Mouse (Mus musculus) frontal cortex, adult 2 months (tissue): ENCODE data around the gene Tm2d1. TPM values are rescaled to one million over a fixed set of nuclear protein-coding genes. Genes with fewer than 3 reads are reported as not detected.
"Not testable (repeated sequence)": the region's sequence is repeated elsewhere in the genome, so short reads cannot be mapped to it uniquely, and the experiment has no call there.

Experiments
- DNase-seq, 2 experiments: peaks; one replicate each; pipeline ENCODE4 v3.0.0; 2022; ENCODE audit warnings: low spot score in 1 of 2; ENCODE audit errors: extremely low spot score in 1 of 2
- polyA plus RNA-seq: library from polyadenylated mRNA; depleted of rRNA; stranded (reverse); fragments of >200 nt; gene quantifications from 2 replicates; pipeline ENCODE4 v1.2.3, GENCODE M21; 2012; rRNA removed

Tm2d1 gene
- polyA plus RNA-seq = 56.2 and 59.9 TPM in 2 replicates

DNA sequence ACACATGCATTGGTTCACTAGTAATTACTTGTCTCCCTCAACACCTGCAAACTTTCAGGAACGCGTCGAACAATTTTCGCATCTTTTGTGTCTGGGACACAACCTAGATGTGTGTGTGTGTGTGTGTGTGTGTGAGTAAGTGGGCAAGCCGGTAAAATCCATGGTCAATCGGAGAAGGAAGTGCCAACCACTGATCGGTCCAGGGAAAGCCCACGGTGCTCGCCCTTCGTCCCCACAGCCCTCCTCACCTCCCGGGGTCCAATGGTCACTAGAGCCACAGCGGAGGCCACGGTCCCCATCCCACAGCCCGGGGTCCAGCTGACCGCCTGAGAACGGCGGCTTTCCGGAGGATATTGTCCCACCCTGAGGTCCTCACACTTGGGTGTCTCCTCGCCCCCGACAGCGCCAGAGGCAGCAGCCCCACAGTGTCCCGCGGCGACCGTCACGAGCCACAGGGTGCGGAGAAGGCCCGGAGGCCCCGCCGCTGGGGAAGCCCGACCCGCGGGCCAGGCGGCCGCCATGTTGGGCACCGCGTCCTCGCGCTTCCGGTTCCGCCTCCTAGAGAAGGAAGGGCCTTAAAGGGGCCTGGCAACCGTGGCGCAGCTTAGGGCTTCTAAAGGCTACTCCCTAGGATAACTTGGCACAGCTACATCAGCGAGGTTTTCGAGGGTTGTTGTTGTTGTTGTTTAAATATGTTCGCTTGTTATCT lies at the start of gene Tm2d1:
Gene Tm2d1 (minus strand): TSS at position 591 of the 709 bp plus-strand sequence.
- DNase-seq = peak; percentile 55 to 84

DNA sequence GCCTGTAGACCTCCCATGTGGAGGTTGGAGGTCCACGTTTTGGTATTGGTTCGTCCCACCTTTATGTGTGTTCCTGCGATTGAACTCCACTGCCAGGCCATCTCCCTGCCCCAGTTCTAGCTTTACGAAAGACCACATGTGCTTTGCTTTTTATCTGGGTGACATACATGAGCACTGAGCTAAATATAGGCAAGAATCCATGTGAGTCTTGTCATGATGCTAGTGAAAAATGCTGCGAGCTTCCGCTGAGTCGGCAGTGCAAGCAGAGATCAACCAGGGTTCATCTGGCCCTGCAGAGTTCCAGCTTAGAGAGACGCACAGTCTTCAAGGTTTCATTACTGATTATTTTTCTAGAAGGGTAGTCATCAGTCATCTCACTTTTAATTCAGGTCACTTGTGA lies 45.3 kb upstream of the Tm2d1 start:
- DNase-seq = no peak

DNA sequence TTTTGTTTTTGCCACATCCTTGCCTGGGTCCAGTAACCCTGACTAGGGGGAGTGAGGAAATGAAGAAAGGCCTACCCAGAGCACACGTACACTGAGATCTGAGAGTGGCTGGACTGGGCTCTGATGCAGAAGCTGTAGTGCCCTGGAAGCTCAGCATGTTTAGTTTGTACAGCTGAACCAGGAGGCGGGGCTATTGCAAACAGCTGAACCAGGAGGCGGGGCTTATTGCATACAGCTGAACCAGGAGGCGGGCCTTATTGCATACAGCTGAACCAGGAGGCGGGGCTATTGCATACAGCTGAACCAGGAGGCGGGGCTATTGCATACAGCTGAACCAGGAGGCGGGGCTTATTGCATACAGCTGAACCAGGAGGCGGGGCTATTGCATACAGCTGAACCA lies 32.0 kb upstream of the Tm2d1 start:
- DNase-seq = not testable (repeated sequence)

DNA sequence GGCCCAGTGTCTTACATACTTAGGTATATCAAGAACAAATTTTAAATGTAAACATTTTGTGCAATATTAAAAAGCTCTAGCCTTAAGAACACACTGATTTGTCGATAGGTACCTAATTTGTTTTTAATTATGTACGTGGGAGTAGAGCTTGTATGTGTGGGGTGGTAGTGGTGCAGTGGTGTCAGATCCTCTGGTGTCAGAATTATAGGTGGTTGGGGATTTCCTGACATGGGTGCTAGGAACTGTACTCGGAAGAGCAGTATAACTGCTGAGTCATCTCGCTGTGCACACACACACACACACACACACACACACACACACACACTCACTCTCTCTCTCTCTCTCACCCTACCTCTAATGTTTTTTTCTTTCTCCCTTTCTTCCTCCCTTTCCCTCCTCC lies 25.3 kb upstream of the Tm2d1 start:
- no peak for DNase-seq

DNA sequence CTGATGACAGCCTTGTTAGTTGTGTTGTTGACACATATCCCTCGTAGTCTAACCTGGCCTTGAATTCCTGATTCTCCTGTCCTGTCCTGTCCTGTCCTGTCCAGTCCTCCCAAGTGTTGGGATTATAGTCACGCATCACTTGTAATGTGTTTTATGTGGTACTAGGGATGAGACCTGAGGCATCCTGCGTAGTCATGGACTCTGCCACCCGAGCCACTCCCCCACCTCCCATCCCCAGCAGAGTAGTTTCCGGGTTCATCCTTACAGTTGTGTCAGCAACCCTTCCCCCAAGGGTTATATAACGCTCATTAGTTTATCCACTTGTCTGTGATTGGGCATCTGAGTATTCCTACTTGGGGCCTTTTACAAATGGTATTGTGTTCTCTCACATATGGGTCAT lies 21.3 kb upstream of the Tm2d1 start:
- DNase-seq = no peak

DNA sequence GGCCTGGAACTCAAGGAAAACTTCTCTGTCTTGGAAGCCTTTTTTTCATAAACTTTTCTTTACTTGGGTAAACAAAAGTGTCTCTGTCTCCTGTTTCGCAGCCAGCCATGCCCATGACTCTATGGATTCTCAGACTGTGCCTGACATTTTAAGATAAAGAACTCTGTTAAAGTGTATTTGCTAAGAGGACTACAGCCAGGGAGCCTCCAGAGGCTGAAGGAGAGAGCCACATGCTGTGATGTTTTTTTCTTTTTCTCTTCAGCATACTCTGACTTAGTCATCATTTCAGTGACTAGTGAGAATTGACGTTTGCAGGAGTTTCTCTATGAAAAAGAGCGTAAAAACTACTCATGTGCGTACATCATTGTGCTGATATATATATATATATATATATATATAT lies 20.4 kb upstream of the Tm2d1 start:
- DNase-seq = peak in 1 of 2 experiments; percentile 10

DNA sequence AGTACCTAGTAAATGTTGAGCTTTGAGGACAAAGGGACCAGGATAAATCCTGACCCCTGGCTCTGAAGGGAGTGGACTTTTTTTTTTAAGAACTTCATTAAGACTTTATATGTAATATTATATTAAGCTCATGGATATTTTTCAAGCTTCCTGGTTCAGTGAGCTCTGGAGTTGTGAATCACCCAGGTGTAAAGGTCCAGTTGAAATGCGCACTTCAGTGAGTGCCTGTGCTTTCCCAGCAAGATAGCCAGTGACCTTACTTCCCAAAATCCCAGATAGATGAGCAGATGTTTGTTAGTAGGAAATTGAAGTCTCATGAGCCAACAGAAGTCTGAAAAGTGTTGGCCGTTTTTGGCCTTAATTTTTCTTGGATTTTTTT lies 18.5 kb upstream of the Tm2d1 start:
- DNase-seq = no peak

DNA sequence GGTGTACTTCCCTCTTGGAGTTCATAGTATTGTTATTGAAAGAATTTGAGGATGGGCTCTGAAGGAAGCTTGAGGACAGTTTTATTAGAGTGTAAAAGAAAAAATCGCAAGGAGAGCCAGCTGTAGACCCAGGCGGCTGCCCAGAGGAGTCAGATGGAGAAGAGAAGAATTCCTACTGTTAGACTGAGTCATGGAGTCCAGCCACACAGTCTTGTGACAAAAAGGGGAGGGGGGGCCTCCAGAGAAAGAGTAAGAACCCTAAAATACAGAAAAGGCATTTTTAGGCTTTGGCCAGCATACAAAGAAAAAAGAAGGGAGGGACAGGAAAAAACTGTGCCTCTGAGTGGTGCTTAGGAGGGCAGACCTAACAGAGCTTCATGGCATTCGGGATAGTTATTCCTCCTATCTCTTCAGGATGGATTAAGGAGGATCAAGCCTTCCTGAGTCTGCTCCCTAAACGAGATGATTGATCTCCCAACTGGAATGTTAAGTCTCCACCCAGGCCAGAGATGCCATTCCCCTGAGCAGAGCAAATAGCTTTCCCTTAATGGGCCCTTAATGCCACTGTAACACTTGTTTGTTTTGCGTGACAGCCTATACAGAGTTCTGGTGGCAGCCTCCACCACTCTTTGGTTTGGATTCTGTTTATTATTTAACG lies 17.9 kb upstream of the Tm2d1 start:
- no peak for DNase-seq

DNA sequence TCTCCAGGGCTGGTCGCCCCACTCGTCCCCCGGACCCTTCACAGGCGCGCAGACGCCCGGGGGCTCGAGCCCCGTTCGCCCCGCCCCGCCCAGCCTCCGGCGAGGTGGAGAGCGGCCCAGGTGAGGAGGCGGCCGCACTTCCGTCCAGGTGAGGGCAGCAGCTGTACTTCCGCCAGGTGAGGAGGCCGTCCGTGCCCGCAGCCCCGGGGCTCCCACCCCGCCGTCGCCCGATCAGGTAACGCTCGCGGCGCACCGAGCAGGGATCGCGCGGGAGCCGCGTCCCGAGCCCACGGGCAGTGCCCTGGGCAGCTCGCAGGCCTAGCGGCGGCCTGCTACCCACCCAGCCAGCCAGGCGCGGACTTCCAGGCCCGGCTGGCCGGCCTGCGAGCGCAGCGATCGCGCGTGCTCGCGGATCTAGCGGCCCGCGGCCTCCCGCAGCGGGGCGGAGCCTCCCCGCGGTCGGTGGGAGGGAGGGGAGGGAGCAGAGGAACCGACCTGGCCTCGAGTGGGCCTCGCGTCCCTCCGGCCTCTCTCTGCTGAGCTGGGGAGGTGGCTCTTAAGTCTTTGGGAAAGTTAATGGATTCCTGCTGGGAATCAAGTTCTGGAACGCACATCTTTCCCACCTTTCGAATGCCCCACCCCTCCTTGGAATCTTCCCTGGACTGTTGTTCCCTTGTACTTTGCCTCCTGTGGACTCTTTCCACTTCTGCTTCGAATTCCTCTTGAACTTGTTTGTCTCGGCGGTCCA lies 12.8 kb upstream of the Tm2d1 start, which contains the start of gene Patj:
Gene Patj (plus strand): TSS at position 96 of the 748 bp plus-strand sequence.
- DNase-seq = peak in 1 of 2 experiments; percentile 50

DNA sequence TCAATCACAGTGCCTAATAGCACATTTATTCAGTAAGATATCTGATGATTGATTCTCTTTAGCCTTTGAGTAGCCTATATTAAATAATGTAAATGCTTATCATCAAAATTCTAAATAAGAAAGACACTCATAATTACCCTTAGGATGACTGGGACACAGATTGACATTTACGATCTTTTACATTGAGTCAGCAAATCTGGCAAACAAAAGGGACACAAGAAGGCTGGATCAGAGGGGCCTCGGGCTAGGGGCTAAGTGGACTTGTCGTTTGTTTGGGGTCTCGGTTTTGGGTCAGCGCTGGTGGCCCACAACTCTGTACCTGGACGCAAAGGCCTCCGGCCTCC lies 12.2 kb upstream of the Tm2d1 start:
- peak in 1 of 2 experiments; percentile 10 for DNase-seq

DNA sequence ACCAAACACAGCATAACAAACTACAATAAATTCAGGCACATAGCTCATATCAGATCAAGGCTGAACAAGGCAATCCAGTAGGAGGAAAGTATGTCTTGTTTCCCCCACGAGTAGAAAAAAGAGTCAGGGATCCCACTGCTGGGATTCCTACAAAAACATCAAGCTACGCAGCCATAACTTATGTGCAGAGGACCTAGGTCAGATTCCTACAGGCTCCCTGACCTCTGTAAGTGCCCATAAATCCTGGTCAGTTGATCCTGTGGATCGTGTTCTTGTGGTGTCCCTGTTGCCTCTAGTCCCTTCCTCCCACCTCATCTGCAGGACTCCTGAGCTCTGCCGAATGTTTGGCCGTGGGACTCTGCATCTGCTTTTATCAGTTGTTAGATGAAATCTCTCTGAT lies 1.9 kb upstream of the Tm2d1 start:
- DNase-seq = no peak

DNA sequence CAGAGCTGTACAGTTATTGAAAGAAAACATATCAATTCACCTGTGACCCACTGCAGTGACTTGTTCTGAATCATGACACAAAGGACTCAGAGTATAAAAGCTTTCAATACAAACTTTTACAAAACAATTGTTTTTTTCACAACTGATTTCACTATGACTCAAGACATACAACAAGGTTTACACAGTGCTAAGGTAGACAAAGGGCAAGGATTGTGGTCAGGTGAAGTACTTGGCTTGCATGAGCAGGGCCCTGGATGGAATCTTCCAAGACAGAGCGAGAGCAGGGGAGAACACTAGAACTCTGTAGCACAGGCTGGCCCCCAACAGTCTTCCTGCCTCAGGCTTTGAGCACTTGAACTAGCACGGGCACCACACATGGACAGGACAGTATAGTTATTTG lies 6.2 kb downstream of the Tm2d1 start:
- DNase-seq = no peak

DNA sequence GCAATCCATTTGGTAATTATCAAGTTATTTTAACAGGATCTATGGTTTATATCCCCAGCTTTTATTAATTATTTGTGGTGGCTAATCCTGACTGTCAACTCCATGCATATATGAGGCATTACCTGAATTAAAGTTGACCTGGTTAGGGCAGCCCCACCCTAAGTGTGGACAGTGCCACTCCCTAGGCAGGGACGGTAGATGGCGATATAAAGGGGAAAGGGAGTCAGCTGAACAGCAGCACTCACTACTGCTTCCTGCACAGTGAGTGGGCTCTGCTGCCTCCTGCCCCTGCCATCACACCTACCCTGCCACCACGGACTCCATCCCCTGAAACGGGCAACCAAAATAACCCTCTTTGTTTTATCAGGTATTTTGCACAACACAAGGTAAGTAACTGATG lies 7.7 kb downstream of the Tm2d1 start:
- no peak for DNase-seq

DNA sequence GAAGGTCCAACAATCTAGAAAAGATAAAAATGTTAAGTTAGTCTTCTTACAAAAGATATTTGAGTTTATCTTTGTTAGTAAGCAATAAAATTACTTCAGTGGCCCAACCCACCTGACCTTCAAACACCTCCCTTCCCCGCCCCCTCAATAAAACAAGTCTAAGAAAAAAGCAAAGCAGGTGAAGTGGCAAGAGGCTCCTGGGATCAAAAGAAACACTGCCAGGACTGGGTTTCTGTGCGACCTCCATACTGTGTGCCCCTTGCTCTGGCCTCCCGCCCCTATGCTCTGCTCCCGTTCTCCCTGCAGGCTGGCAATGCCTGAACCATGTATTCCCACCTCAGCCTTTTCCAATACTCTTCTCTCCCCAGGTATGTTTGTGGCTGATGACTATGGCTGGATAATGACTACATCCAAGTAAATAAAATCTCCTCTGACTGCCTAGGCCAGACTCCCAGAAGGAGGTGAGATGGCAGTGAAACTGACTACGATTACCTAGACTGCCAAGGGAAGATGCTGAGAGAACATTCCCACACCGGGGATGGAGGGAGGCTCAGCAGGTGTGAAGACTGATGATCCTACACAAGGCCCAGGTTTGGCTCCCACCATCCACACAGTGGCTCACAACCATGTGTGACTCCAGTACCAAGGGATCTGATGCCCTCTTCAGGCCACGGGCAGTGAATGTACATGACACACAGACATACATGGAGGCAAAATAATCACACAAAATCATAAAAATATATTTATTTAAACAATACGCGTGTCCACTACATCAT lies 24.9 kb downstream of the Tm2d1 start:
- no peak for DNase-seq

DNA sequence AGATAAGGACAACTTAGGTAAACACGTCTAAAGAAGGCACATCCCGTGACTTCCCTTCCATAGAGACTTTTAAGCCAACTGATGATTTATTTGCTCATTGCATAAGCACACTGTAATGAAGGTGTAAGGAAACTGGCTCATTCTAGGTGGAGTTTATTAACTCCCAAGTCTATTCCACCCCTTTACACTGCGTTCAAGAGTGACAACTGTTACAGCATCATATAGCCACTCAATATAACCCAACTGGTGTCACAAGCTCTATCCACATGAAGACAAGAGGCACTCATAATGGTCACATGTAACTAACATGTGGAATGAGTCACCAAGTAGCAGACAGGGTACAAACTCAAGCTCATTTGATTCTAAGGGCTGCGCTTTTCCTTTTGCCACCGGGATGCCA lies 34.5 kb downstream of the Tm2d1 start:
- no peak for DNase-seq

DNA sequence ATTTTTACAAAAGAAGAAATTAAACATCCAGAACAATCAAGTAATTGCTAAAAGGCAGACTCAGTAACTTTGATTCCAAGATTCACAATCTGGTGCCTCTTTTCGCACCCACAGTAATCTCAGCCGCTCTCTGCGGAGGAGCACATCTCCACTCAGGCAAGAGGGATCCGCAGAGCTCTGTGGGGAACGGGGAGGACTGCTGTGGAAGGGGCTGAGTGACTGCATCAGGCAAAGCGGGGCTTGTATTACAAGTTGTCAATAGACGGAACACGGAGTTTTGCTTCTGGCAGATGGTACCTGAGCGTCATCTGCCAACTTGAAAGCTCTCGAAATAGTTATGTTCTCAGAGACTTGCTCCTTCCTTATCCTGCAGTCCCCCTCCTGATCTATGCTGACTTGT lies 37.3 kb downstream of the Tm2d1 start:
- peak; percentile 30 to 64 for DNase-seq

DNA sequence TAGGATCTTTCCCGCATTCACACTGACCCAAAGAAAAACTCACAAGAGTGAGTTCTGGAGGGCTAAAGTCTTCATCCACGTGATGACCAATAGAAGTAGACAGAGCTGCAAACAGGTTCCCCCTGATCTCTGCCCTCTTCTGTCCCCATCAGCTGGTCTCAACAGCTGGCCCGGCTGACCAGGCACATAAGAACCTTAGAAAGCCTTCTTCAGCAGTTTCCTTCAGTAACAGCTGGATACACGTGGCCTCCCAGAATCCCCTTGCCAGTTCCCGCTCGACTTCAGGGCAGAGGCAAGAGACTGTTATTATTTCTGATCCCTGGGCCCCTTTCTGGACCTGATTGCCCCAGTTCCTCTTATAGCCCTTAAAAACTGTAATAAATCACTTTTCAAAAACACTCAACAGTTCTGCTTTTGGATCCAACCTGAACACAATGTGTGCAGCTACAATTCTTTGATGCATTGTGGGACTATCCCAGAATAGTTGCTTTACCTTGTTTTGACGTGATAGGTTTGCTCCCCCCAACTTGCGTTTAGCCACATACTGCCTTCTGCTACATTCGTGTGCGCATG lies 43.0 kb downstream of the Tm2d1 start:
- DNase-seq = no peak

DNA sequence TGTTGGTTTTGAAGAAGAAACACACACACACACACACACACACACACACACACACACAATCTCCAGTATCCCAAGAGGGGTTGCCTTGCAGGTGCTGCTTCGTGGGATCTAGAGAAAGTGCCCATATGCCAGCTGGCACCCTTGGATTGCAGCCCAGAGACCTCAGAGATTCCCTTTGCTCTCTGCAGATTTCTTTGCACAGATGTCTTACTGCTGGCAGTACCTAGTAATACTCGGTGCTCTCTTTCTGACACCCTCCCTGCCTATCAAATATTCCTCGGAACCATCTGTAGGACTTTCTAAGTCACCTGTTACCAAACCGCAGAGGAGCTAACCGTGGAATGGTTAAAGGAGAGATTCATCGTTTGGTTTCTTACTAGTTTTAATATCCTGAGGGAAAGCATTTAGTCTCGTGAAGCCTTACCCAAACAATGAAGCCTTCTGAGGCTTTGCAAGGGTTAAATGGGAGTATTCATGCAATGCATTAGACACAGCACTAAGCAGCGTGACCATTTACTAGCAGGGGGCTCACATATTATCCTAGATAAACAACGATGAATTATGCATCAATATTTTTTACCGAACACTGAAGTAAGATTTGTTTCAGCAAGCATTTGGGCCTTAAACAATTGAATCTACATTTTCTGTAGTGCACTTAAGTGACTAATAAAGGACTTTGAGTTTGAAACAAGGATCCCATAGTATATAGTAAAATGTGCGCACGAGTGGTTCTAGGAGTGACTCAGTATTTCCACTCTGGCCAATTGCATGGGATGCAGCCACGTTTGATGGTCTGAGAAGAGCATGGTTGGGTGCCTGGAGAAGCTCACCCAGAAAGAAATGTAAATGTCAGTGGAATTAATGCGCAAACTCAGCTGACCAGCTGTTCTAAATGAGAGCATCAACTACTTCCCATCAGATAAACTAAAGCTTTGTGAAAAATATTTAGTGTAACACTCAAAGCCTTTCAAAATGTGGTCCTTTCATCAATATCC lies 44.2 kb downstream of the Tm2d1 start:
- DNase-seq = no peak

DNA sequence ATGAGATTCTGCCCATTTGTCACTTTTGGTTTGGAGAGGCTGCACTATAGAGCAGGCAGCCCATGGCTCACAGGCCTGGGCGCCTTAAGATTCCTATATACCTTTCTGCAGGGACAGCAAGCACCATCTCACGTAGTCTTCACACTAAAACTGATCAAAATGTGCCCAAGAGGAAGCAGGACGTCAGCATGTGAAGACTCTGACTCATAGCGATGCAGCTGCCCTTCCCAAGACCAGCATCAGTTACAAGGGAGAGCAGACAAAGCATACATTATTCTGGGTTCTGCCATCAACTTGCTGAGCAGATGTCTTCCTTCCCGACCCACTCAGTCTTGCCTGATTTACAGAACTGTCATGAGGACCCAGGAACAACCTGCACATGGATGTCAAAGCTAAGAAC lies 45.9 kb downstream of the Tm2d1 start:
- DNase-seq = no peak
